Mouse (Mus musculus) kidney, postnatal 10 days (tissue): ENCODE data around the gene Ncf2.

Source experiments
- DNase-seq: peaks from one replicate; pipeline ENCODE4 v3.0.0; 2021; ENCODE audit warnings: mixed read lengths

Gene Ncf2

GRCm38 (mm10) chr1:152832316-152832715, 32.3 kb downstream of the Ncf2 start:
- DNase-seq: no peak

DNA sequence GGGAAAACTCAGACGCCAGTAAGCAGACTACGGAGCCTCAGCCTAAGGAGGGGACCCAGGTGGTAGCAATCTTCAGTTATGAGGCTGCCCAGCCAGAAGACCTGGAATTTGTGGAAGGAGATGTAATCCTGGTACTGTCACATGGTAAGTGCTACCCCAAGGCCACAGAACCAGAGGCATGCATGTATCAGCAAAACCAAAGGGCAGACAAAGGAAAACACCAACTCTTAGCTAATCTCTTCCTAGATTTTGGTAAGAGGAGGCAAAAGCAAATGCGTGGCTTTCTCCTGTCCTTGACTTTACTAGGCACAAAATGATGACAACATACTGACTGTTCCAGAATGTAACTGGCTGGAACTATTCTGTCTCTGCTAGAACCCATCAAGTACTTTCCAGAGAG, 35.1 kb downstream of the Ncf2 start:
- DNase-seq: no peak

DNA sequence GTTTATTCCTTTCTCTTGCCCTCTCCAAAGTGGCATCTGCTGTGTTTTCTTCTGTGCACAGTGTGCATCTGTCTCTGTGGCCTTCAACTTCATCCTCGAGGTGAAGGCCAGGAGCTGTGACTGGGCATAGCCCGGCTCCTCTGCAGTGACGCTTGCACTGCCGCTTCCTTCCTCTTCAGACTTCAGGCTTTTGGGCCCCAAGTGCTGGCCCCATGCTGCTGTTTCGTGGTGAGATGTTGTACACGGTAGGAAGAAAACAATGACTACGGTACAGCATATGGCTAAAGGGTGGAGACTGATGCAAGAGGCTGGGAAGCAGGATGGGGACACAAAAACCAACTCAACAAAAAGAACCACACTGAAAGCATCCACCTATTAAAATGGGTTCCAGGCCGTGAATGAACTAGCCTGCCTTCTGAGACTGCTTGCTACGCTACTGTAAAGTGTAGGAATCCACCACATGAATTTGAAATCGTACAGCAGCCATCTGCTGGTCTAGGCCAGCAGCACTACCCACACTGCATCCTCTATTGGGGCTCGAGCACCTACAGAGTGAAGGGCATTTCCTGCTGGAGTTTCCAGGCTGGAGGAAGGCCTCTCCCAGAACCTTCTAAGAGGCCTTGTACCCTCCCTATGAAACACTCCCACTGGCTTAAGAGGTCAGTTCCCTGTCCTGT, 38.2 kb downstream of the Ncf2 start:
- no peak for DNase-seq

GRCm38 (mm10) chr1:152838841-152839240, 38.8 kb downstream of the Ncf2 start:
- DNase-seq: no peak

DNA sequence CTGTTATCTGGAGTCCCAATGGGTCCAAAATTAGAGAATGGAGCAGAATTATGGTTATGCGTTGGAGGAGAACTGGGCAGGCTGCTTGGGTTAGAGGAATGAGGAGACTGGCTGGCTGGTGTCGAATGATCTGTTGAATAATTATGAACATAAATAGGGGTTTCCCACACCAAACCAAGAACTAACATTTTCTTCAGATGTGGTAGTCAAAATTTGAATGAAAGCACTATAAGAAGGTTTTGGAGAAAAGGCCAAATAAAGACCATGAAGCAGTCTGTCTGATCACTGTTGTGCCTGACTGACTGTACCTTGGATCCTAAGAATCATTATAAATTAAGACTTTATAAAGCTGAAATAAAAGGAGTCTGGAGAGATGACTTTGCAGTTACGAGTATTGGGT, 40.3 kb downstream of the Ncf2 start:
- DNase-seq: no peak

DNA sequence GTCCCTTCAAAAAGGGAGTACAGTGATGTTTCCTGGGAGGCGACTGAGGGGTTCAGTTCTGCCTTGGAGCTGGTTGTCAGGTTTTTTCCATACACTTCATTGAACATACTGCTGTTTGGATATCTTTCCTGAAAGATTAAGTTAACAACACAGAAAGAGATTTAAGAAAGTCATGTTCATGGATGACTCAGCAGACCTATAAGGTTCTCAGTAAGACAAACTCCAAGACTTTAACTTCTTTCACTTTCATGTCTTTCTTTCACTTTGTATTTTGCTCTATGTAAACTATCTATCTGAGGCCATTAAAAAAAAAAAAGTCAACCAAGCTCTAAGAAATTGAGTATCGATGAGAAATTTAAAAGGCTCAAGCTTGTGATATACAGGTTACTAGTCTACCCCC, 41.1 kb downstream of the Ncf2 start:
- DNase-seq: no peak

DNA sequence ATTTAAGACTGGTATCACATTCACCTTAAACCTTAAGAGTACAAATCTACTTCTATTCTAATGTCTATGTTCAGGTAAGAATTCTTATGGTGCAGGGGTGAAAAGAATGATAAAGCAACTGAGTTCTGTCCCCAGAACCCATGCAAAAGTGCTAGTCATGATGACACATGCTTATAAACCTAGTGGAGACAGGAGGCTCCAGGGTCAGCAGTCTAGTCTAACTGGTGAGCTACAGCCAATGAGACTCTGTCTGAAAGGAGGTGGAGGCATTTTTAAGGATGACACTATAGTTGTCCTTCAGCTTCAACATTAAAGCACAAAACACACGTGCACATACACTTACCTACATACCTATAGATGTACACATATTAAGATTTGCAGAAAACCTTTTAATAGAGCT, 44.6 kb downstream of the Ncf2 start:
- no peak for DNase-seq

DNA sequence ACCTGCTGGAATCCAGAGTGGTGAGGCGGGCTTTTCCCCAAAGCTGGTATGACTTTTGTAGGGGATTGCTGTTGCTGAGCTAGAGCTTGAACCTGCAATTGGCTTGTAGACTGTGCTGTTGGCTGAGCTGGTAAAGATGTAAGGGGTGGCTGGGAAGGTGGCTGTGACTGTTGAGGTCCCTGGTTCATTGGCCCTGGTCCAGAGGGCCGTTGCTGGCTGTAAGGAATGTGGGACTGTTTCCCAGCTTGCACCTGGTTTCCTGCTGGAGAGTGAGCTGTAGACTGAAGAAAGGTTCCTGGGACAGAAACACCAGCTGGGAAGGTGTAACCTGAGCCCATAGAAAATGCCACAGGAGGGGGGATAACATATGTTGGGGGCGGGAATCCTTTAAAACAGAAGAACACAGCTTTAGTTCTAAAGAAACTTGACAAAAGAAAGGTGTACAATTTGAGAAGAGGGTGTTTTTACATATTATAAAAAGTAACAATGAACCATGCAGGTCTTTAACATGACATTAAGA, 45.3 kb downstream of the Ncf2 start:
- no peak for DNase-seq

GRCm38 (mm10) chr1:152846856-152847255, 46.9 kb downstream of the Ncf2 start:
- DNase-seq: no peak

- peak; percentile 34 for DNase-seq
Observed at GRCm38 (mm10) chr1:152869901-152870300, 69.9 kb downstream of the Ncf2 start.

DNA sequence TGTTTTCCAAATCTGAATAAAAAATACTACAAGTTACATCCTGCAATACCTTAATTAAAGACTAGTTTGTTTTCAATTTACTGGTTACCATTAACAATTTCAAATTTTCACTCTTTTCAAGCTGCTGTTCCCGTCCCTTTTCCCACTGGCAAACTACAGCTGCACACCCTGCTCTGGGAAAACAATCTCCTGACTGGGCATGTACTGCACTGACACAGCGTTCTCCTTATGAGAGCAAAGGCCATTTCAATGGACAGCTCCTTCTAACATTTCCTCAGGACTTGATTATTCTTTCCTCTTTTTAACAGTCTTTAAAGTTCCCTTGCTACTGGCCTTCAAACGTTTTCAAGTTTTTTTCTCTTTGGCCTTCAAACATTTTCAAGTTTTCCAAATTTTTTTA, 71.0 kb downstream of the Ncf2 start:
- DNase-seq: peak; percentile 22
